Mouse (Mus musculus) lung, embryonic 16.5 days (tissue): Measurements from ENCODE around the gene Oard1. TPM values are rescaled to one million over a fixed set of nuclear protein-coding genes. Genes with fewer than 3 reads are reported as not detected.

Source experiments
- ATAC-seq: fragments of 200-750 bp; cut with Nextera tagmentation; 2 replicates; pipeline ENCODE4 v1.8.0; 2017; ENCODE audit warnings: low read depth, mild to moderate bottlenecking, moderate library complexity
- H3K27ac ChIP-seq: fragments of 300-500 bp; sonication (generic); 2 replicates; pipeline ENCODE4 v1.5.1; 2014; ENCODE audit warnings: mild to moderate bottlenecking, control low read depth, low read length
- H3K27me3 ChIP-seq: fragments of 300-500 bp; sonication (generic); 2 replicates; pipeline ENCODE4 v1.6.1; 2014; ENCODE audit warnings: low read depth, low read length, mixed read lengths; ENCODE audit not compliant: control insufficient read depth, insufficient read depth
- H3K36me3 ChIP-seq: fragments of 300-500 bp; sonication (generic); 2 replicates; pipeline ENCODE4 v1.6.1; 2014; ENCODE audit warnings: low read length; ENCODE audit not compliant: control insufficient read depth, insufficient read depth
- H3K4me1 ChIP-seq: fragments of 300-500 bp; sonication (generic); replicated peaks from 2 replicates; pipeline ENCODE4 v1.6.1; 2014; ENCODE audit warnings: low read length, mixed read lengths; ENCODE audit not compliant: control insufficient read depth, insufficient read depth
- H3K4me2 ChIP-seq: fragments of 300-500 bp; sonication (generic); 2 replicates; pipeline ENCODE4 v1.6.1; 2014; ENCODE audit warnings: low read depth, low read length, control low read depth
- H3K4me3 ChIP-seq: fragments of 300-500 bp; sonication (generic); 2 replicates; pipeline ENCODE4 v1.5.1; 2014; ENCODE audit warnings: mild to moderate bottlenecking, low read length, control low read depth
- H3K9ac ChIP-seq: fragments of 300-500 bp; sonication (generic); 2 replicates; pipeline ENCODE4 v1.6.1; 2014; ENCODE audit warnings: low read length, control low read depth
- H3K9me3 ChIP-seq: fragments of 300-500 bp; sonication (generic); 2 replicates; pipeline ENCODE4 v1.6.1; 2016; ENCODE audit warnings: low read length; ENCODE audit not compliant: control insufficient read depth
- WGBS: fragments of 180-500 bp; shearing (Covaris S2); extraction: QIAGEN DNeasy Blood & Tissue Kit; methylation state at CpG from one replicate; pipeline ENCODE4 v1.1.7; 2014; 5-methylcytosine and 5-hydroxymethylcytosine counted together
- polyA plus RNA-seq: library from polyadenylated mRNA; unstranded; fragments of >200 nt; fragmentation: Nextera tagmentation; extraction: Ambion mirVana; gene quantifications from 2 replicates; pipeline ENCODE4 v1.2.1, GENCODE M21; 2015

The Oard1 gene
- polyA plus RNA-seq, 1 experiment from 2014 or later, result 67.8 TPM

DNA sequence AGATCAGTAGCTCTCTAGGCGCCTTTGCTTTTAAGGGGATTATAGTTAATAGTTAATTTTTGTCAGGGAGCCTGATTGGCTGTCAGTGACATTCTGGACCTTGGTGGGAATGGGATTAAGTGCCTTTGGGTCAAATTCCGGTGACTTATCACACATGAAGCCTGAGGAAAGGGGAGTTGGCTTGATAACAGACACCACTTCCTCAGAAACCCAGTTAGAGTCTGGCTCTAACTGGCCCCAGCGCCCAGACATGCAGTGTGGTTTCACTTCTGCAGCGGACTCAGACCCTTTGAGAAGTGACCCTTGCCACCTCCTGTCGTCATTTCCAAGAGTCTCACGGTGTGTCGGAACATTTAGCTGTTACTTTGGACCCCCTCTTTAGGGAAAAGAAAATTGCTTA, 8.4 kb downstream of the Oard1 start:
- Histone ChIP-seq H3K4me1 (peaks cover 6% of the 10 kb centered on the region), H3K4me2 (peak overlapping the region; percentile 21; the same call in 1 of the 2 replicates), H3K36me3 (peaks cover 17% of the 10 kb centered on the region), H3K27me3 (no peaks in the 10 kb centered on the region), H3K9ac (0 out of 2 replicates have a peak overlapping the region, but pooled peaks have one; percentile 6), H3K9me3 (no peaks in the 10 kb centered on the region), H3K4me3 (no peak overlapping the region), H3K27ac (0 out of 2 replicates have a peak overlapping the region, but pooled peaks have one; percentile 15)
- no peak for ATAC-seq
- WGBS, result 42% methylated on average over 7 of the region's 7 CpGs

DNA sequence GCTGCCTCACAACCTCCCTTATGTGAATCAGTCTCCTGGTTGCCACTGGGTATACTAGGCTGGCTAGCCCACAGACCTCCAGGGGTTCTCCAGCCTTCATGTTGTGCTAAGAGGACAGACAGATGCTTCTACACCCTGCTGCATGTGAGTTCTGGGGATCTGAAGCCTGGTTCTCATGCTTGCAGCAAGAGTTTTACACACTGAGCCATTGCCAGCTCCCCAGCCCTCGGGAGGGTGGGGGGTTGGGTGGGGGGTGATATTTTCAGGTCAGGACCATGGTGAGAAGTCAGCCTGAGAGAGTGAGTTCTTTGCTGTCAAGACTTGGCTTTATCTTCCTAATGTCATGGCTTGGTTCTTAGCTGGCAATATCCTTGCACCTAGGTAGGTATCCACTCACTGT, 9.0 kb downstream of the Oard1 start:
- peaks cover 6% of the 10 kb centered on the region for H3K4me1 ChIP-seq
- no peak overlapping the region for H3K4me3 ChIP-seq
- WGBS, result 56% methylated on average over 1 of the region's 1 CpGs
- no peak overlapping the region for H3K9ac ChIP-seq
- no peaks in the 10 kb centered on the region for H3K9me3 ChIP-seq
- no peak for ATAC-seq
- H3K36me3 ChIP-seq, result peaks cover 15% of the 10 kb centered on the region
- no peaks in the 10 kb centered on the region for H3K27me3 ChIP-seq
- no peak overlapping the region for H3K4me2 ChIP-seq
- H3K27ac ChIP-seq, result no peak overlapping the region

DNA sequence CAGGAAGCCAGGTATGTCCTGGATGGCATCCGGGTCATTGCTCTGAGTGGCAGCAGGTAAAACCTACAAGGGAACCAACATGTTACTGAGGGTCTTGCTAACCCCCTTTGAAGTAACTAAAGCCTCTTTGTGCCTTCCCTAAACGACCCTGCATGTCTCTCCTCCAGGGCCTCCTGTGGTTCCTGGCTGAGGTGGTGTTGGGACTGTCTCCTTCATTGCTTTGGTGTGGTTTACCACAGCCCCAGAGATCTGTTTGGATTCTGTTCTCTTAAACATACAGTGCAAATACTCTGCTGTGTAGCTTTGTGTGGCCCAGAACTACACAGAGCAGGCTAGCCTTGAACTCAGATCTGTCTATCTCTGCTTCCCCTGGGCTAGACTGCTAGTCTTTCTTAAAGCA, 9.8 kb downstream of the Oard1 start:
- Histone ChIP-seq H3K4me2 (no peak overlapping the region), H3K4me1 (peaks cover 6% of the 10 kb centered on the region), H3K27ac (no peak overlapping the region), H3K9me3 (no peaks in the 10 kb centered on the region), H3K36me3 (peaks cover 10% of the 10 kb centered on the region), H3K4me3 (no peak overlapping the region), H3K27me3 (no peaks in the 10 kb centered on the region), H3K9ac (no peak overlapping the region)
- ATAC-seq, result no peak
- 64% methylated on average over 2 of the region's 2 CpGs for WGBS

DNA sequence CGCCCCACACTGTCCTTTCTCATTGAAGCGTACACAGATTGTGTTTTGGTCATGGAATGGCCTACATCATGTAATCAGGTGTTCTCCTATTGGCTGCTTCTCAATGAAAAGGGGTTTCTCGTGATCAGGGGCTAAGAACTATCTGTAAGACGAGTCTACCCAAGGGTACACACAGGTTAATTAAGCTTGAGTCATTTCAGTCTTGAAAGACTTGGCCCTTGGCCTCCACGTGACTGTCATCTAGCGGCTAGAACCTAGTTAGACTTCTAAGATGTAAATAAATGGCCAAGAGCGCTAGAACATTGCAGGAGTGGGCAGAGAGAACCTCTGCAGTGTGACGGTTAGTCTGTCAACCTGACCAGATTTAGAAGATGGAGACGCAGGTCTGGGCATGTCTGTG, 14.4 kb downstream of the Oard1 start:
- no peak overlapping the region for H3K4me2 ChIP-seq
- peaks cover 19% of the 10 kb centered on the region for H3K4me1 ChIP-seq
- ATAC-seq, result no peak
- H3K9me3 ChIP-seq, result no peaks in the 10 kb centered on the region
- H3K27ac ChIP-seq, result no peak overlapping the region
- H3K36me3 ChIP-seq, result no peaks in the 10 kb centered on the region
- no peak overlapping the region for H3K9ac ChIP-seq
- no peak overlapping the region for H3K4me3 ChIP-seq
- no peaks in the 10 kb centered on the region for H3K27me3 ChIP-seq
- 81% methylated on average over 9 of the region's 9 CpGs for WGBS

DNA sequence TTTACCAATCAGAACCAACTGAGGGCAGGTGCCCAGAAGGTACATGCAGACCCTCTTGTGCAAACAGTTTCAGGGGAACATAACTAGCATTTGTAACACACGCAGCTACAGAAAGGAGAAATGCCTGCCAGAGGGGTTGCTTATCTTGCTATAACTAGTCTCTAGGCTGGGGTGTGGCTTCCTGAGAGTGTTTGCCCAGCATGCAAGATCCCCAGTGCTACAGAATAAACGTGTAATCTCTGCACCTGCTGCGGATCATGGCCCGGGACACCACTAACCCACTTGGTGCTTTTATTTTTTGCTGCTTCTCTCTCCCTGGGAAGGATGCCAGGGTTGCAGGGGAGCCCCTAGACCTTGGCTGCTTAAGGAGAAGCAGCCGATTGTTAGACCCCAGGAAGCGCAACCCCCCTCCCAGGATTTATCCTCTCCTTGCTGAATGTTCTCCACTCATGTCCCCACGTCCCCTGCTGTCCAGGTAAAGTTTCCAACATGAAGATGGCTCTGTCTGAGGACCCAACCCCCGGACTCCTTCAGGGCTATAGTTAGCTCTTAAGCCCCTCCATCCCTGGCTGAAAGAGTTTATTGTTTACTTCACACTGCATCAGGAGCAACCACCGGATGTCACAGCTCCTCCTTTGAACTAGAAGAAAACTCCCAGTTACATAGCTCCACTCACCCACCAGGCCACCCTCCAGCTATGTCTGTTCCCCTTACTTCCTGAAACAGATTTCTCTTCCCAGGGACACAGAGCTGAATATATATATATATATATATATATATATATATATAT, 16.2 kb downstream of the Oard1 start:
- H3K27me3 ChIP-seq, result no peaks in the 10 kb centered on the region
- H3K9ac ChIP-seq, result no peak overlapping the region; the same call in 1 of the 2 replicates
- 22% methylated on average over 9 of the region's 9 CpGs for WGBS
- no peak overlapping the region for H3K4me2 ChIP-seq
- no peaks in the 10 kb centered on the region for H3K36me3 ChIP-seq
- no peaks in the 10 kb centered on the region for H3K9me3 ChIP-seq
- no peak overlapping the region for H3K4me3 ChIP-seq
- H3K4me1 ChIP-seq, result peaks cover 30% of the 10 kb centered on the region
- ATAC-seq, result peak; percentile 74
- H3K27ac ChIP-seq, result peak overlapping the region; percentile 84

DNA sequence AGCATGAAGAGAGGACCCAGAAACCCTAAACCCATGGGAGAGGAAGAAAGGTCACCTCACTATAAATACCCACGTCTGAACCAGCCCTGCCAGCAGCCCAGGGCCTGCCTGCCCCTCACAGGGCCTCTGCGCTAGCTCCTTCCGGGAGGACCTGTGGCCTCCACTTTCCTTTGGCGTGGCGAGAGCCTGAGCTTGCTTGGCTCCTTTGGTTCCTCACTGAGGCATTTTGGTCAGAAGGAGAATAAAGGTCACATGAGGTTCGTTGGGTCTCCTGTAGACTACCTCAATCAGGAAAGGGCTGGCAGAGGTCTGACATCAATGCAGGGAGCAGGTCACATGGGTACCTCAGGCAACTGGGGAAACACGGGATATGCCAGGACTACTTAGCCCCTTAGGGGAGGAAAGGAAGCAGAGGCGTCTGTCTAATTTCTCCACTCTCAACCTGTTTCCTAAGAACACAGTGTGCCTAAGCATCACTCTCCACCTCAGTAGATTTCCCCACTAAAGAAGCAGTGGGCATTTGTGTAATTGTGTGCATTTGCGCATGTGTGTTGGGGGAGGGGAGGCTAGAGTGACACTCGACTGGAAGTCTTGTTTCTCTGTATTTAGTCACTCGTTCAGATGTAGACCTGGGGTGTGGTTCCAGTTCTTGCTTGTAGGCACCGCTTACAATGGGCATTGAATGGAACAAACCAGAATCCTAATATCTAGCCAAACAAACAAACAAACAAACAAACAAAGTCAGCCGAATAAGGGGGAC, 17.4 kb downstream of the Oard1 start:
- 52% methylated on average over 13 of the region's 13 CpGs for WGBS
- peaks cover 30% of the 10 kb centered on the region for H3K4me1 ChIP-seq
- no peak overlapping the region for H3K4me2 ChIP-seq
- H3K9ac ChIP-seq, result no peak overlapping the region
- H3K4me3 ChIP-seq, result no peak overlapping the region
- H3K27me3 ChIP-seq, result no peaks in the 10 kb centered on the region
- no peaks in the 10 kb centered on the region for H3K9me3 ChIP-seq
- H3K36me3 ChIP-seq, result no peaks in the 10 kb centered on the region
- peak overlapping the region; percentile 36; the same call in 1 of the 2 replicates for H3K27ac ChIP-seq
- ATAC-seq, result no peak

DNA sequence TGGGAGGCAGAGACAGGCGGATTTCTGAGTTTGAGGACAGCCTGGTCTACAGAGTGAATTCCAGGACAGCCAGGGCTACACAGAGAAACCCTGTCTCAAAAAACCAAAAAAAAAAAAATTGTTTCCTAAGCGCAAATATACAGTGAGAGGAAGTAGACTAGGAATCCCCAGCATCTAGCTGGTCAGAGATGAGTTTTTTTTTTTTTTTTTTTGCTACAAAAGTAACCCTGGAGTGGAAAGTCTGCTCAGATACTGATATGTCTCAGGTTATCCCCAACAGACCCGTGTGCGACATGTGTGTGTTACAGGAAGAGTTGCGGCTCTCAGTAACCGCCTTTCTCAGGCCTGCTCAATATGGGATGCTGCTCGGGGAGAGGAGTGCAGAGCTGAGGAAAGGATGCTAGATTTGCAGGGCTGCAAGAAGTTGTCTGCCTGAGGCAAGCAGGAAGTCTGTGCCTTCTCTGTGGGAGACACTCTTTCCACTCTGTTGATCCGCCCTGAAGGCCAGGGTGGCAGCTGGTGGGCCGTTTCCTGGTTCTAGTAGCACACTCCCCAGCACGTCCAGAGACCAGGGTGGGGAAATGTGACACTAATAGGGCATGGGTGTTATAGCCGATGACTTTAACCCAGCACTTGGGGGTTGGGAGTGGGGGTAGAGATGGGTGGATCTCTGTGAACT, 18.2 kb downstream of the Oard1 start:
- H3K36me3 ChIP-seq, result no peaks in the 10 kb centered on the region
- 66% methylated on average over 11 of the region's 11 CpGs for WGBS
- no peak overlapping the region for H3K4me2 ChIP-seq
- H3K27me3 ChIP-seq, result no peaks in the 10 kb centered on the region
- no peak for ATAC-seq
- H3K9ac ChIP-seq, result no peak overlapping the region
- H3K9me3 ChIP-seq, result no peaks in the 10 kb centered on the region
- H3K27ac ChIP-seq, result no peak overlapping the region
- H3K4me3 ChIP-seq, result no peak overlapping the region
- H3K4me1 ChIP-seq, result peaks cover 37% of the 10 kb centered on the region

DNA sequence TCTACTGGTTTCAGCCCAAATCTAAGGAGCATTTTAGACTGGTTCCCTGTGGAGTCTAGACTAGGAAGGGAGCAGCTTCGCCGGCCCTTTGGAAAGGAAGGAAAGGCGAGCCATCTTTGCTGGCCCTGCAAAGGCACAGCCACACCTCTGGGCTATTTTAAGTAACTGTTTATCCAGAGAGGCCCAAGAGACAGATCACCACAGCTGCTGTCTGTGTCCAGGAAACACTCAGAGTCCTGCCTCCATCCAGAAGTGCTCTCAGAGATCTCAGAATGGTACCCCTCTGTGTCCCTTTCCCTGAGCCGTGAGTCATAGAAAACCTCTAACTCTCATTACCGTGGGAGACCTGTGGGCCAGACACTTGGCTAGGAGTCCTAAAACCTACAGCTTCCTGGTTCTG, 20.6 kb downstream of the Oard1 start:
- Histone ChIP-seq H3K9me3 (no peaks in the 10 kb centered on the region), H3K9ac (no peak overlapping the region; the same call in 1 of the 2 replicates), H3K27ac (peak overlapping the region; percentile 35), H3K4me2 (0 out of 2 replicates have a peak overlapping the region, but pooled peaks have one; percentile 3), H3K4me1 (peaks cover 40% of the 10 kb centered on the region), H3K4me3 (no peak overlapping the region), H3K27me3 (no peaks in the 10 kb centered on the region), H3K36me3 (no peaks in the 10 kb centered on the region)
- ATAC-seq, result peak; percentile 26; the same call in 1 of the 2 replicates
- 19% methylated on average over 5 of the region's 5 CpGs for WGBS

DNA sequence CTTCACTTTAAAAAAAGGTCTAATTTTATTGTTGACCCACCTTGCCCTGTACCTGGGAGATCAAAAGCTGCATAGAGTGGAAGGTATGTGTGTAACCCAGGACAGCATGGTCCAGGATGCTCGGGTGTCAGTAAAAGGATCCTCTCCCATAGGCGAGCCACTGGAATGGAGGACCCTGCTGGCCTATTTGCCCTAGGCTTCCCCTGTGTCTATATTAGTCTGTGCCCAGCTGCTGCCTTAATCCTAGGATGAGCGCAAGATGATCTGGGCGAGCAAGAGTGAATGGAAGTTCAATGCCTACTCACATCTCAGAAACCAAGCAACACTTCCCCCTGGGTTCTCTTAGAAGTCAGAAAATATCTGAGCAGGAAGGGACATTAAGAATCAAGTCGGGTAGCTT, 21.2 kb downstream of the Oard1 start:
- Histone ChIP-seq H3K36me3 (no peaks in the 10 kb centered on the region), H3K27me3 (no peaks in the 10 kb centered on the region), H3K9ac (no peak overlapping the region), H3K27ac (no peak overlapping the region), H3K4me2 (no peak overlapping the region), H3K4me1 (peaks cover 34% of the 10 kb centered on the region), H3K4me3 (no peak overlapping the region), H3K9me3 (no peaks in the 10 kb centered on the region)
- no peak for ATAC-seq
- 69% methylated on average over 5 of the region's 5 CpGs for WGBS
